Mouse (Mus musculus) kidney, embryonic 16.5 days (tissue): ENCODE measurements around the gene Zmiz1. TPM values are rescaled to one million over a fixed set of nuclear protein-coding genes. Genes with fewer than 3 reads are reported as not detected.
A peak's percentile ranks its signal among the peaks of the same experiment; 100 is the strongest.

ENCODE experiments used
- ATAC-seq: fragments of 200-750 bp; cut with Nextera tagmentation; 2 replicates; pipeline ENCODE4 v1.8.0; 2017; ENCODE audit warnings: moderate TSS enrichment; ENCODE audit not compliant: low FRiP score, low TSS enrichment
- H3K27ac ChIP-seq: fragments of 300-500 bp; sonication (generic); 2 replicates; pipeline ENCODE4 v1.5.1; 2014; ENCODE audit warnings: low read length
- H3K27me3 ChIP-seq: fragments of 300-500 bp; sonication (generic); 2 replicates; pipeline ENCODE4 v1.6.1; 2014; ENCODE audit warnings: low read length, control low read depth, mixed read lengths; ENCODE audit not compliant: insufficient read depth
- H3K36me3 ChIP-seq: fragments of 300-500 bp; sonication (generic); 2 replicates; pipeline ENCODE4 v1.6.1; 2014; ENCODE audit warnings: low read length, control low read depth, mixed read lengths; ENCODE audit not compliant: insufficient read depth
- H3K4me1 ChIP-seq: fragments of 300-500 bp; sonication (generic); 2 replicates; pipeline ENCODE4 v1.6.1; 2014; ENCODE audit warnings: low read length, control low read depth, mixed read lengths; ENCODE audit not compliant: insufficient read depth
- H3K4me2 ChIP-seq: fragments of 300-500 bp; sonication (generic); replicated peaks from 2 replicates; pipeline ENCODE4 v1.6.1; 2014; ENCODE audit warnings: low read depth, low read length
- H3K4me3 ChIP-seq: fragments of 300-500 bp; sonication (generic); 2 replicates; pipeline ENCODE4 v1.5.1; 2014; ENCODE audit warnings: mild to moderate bottlenecking, low read length
- H3K9ac ChIP-seq: fragments of 300-500 bp; sonication (generic); replicated peaks from 2 replicates; pipeline ENCODE4 v1.6.1; 2014; ENCODE audit warnings: low read length
- H3K9me3 ChIP-seq: fragments of 300-500 bp; sonication (generic); 2 replicates; pipeline ENCODE4 v1.6.1; 2016; ENCODE audit warnings: low read length, control low read depth
- WGBS: fragments of 180-500 bp; shearing (Covaris S2); extraction: QIAGEN DNeasy Blood & Tissue Kit; methylation state at CpG from one replicate; pipeline ENCODE4 v1.1.7; 2014; 5-methylcytosine and 5-hydroxymethylcytosine counted together
- polyA plus RNA-seq: library from polyadenylated mRNA; unstranded; fragments of >200 nt; fragmentation: Nextera tagmentation; extraction: Ambion mirVana; gene quantifications from 2 replicates; pipeline ENCODE4 v1.2.1, GENCODE M21; 2015

Zmiz1 gene
- polyA plus RNA-seq, 1 experiment from 2014 or later: 36.0 TPM

GRCm38 (mm10) chr14:25598960-25599359, 140.0 kb downstream of the Zmiz1 start:
- Histone ChIP-seq H3K27ac (no peak overlapping the region), H3K27me3 (no peaks in the 10 kb centered on the region), H3K9me3 (no peaks in the 10 kb centered on the region), H3K36me3 (peaks cover 15% of the 10 kb centered on the region), H3K9ac (no peak overlapping the region), H3K4me2 (no peak overlapping the region), H3K4me1 (peaks cover 35% of the 10 kb centered on the region), H3K4me3 (no peak overlapping the region)
- WGBS: 92% methylated on average over 6 of the region's 6 CpGs
- ATAC-seq: no peak

GRCm38 (mm10) chr14:25599934-25600333, 140.9 kb downstream of the Zmiz1 start:
- Histone ChIP-seq H3K4me3 (no peak overlapping the region), H3K4me1 (peaks cover 36% of the 10 kb centered on the region), H3K4me2 (no peak overlapping the region), H3K9ac (no peak overlapping the region), H3K36me3 (peaks cover 15% of the 10 kb centered on the region), H3K27ac (no peak overlapping the region), H3K9me3 (no peaks in the 10 kb centered on the region), H3K27me3 (no peaks in the 10 kb centered on the region)
- no peak for ATAC-seq
- 81% methylated on average over 12 of the region's 12 CpGs for WGBS

- no peak for ATAC-seq
- H3K36me3 ChIP-seq: peaks cover 15% of the 10 kb centered on the region
These were observed 141.4 kb downstream of the Zmiz1 start for GRCm38 (mm10) chr14:25600358-25600757.

GRCm38 (mm10) chr14:25600951-25601350, 142.0 kb downstream of the Zmiz1 start:
- no peaks in the 10 kb centered on the region for H3K27me3 ChIP-seq
- ATAC-seq: no peak
- peaks cover 15% of the 10 kb centered on the region for H3K36me3 ChIP-seq
- H3K4me3 ChIP-seq: no peak overlapping the region
- no peak overlapping the region for H3K27ac ChIP-seq
- peaks cover 43% of the 10 kb centered on the region for H3K4me1 ChIP-seq
- WGBS: 46% methylated on average over 2 of the region's 2 CpGs
- no peak overlapping the region for H3K9ac ChIP-seq
- H3K9me3 ChIP-seq: no peaks in the 10 kb centered on the region
- H3K4me2 ChIP-seq: no peak overlapping the region

More at GRCm38 (mm10) chr14:25600358-25600757, 141.4 kb downstream of the Zmiz1 start:
- Histone ChIP-seq H3K9ac (no peak overlapping the region), H3K4me1 (peaks cover 37% of the 10 kb centered on the region), H3K27me3 (no peaks in the 10 kb centered on the region), H3K4me2 (no peak overlapping the region), H3K9me3 (no peaks in the 10 kb centered on the region), H3K27ac (no peak overlapping the region), H3K4me3 (no peak overlapping the region)
- WGBS: 88% methylated on average over 7 of the region's 7 CpGs

GRCm38 (mm10) chr14:25602018-25602417, 143.0 kb downstream of the Zmiz1 start:
- Histone ChIP-seq H3K9ac (no peak overlapping the region), H3K4me3 (no peak overlapping the region), H3K36me3 (peaks cover 15% of the 10 kb centered on the region), H3K27ac (no peak overlapping the region), H3K4me1 (peaks cover 54% of the 10 kb centered on the region), H3K4me2 (no peak overlapping the region), H3K27me3 (no peaks in the 10 kb centered on the region), H3K9me3 (no peaks in the 10 kb centered on the region)
- no peak for ATAC-seq
- WGBS: 85% methylated on average over 2 of the region's 2 CpGs

GRCm38 (mm10) chr14:25604395-25605142, 145.6 kb downstream of the Zmiz1 start:
- Histone ChIP-seq H3K4me1 (peaks cover 70% of the 10 kb centered on the region), H3K4me3 (no peak overlapping the region), H3K27me3 (no peaks in the 10 kb centered on the region), H3K36me3 (peaks cover 7% of the 10 kb centered on the region; the same call in 1 of the 2 replicates), H3K9me3 (no peaks in the 10 kb centered on the region), H3K27ac (peak overlapping the region; percentile 9), H3K9ac (no peak overlapping the region), H3K4me2 (no peak overlapping the region)
- 18% methylated on average over 16 of the region's 18 CpGs for WGBS
- ATAC-seq: no peak

GRCm38 (mm10) chr14:25606372-25607140, 147.6 kb downstream of the Zmiz1 start:
- peak; percentile 70 for ATAC-seq
- peak overlapping the region; percentile 98 for H3K4me2 ChIP-seq
- peak overlapping the region; percentile 75 for H3K4me3 ChIP-seq
- no peaks in the 10 kb centered on the region for H3K36me3 ChIP-seq
- peaks cover 81% of the 10 kb centered on the region for H3K4me1 ChIP-seq
- no peaks in the 10 kb centered on the region for H3K9me3 ChIP-seq
- H3K9ac ChIP-seq: peak overlapping the region; percentile 92
- 2% methylated on average over 31 of the region's 31 CpGs for WGBS
- peak overlapping the region; percentile 94 for H3K27ac ChIP-seq
- no peaks in the 10 kb centered on the region for H3K27me3 ChIP-seq

GRCm38 (mm10) chr14:25607141-25607967, 148.4 kb downstream of the Zmiz1 start:
- peak overlapping the region; percentile 94 for H3K27ac ChIP-seq
- H3K9ac ChIP-seq: peak overlapping the region; percentile 92
- H3K4me2 ChIP-seq: peak overlapping the region; percentile 98
- WGBS: under 1% methylated on average over 73 of the region's 103 CpGs
- no peaks in the 10 kb centered on the region for H3K36me3 ChIP-seq
- no peaks in the 10 kb centered on the region for H3K9me3 ChIP-seq
- H3K4me3 ChIP-seq: peak overlapping the region; percentile 75
- no peaks in the 10 kb centered on the region for H3K27me3 ChIP-seq
- ATAC-seq: peak; percentile 55
- H3K4me1 ChIP-seq: peaks cover 88% of the 10 kb centered on the region

- no peaks in the 10 kb centered on the region for H3K9me3 ChIP-seq
- peak overlapping the region; percentile 92 for H3K9ac ChIP-seq
- H3K4me1 ChIP-seq: peaks cover 86% of the 10 kb centered on the region
- under 1% methylated on average over 29 of the region's 53 CpGs for WGBS
- H3K27me3 ChIP-seq: no peaks in the 10 kb centered on the region
- peak overlapping the region; percentile 75 for H3K4me3 ChIP-seq
- H3K36me3 ChIP-seq: no peaks in the 10 kb centered on the region
- peak overlapping the region; percentile 98 for H3K4me2 ChIP-seq
- peak; percentile 61 for ATAC-seq
- H3K27ac ChIP-seq: peak overlapping the region; percentile 94
These were observed 149.0 kb downstream of the Zmiz1 start for GRCm38 (mm10) chr14:25607968-25608491.
